Mouse (Mus musculus) large intestine, adult 2 months (tissue): ENCODE measurements around the gene Olfr1. TPM values are rescaled to one million over a fixed set of nuclear protein-coding genes. Genes with fewer than 3 reads are reported as not detected.

Experiments
- DNase-seq: peaks from one replicate; pipeline ENCODE4 v3.0.0-alpha.2; 2012; ENCODE audit warnings: low read depth, low spot score
- WGBS: fragments of 180-500 bp; shearing (Covaris S2); methylation state at CpG from one replicate; pipeline ENCODE4 v1.1.7; 2018; 5-methylcytosine and 5-hydroxymethylcytosine counted together
- polyA plus RNA-seq: library from polyadenylated mRNA; depleted of rRNA; stranded (reverse); fragments of >200 nt; gene quantifications from 2 replicates; pipeline ENCODE4 v1.2.3, GENCODE M21; 2012; rRNA removed

Olfr1 gene
- not detected in 2 replicates for polyA plus RNA-seq

DNA sequence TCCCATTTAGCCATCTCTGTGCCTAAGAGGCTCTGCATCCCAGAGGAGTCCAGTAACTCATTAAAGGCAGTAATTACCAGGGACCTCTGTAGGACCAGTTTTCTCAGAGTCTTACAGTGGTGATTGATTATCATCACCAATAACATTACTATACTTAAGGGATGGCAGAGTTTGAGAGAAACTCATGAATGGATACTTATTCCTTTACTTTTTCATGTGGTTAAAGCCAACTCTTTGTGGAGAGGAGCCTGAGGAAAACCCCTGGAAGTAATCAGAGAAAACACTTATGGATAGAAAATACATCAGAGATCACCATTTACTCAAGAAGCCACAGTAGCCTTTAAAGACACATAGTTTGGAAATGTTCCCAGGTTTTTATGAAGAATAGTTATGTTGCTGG, at the start of gene Olfr1:
TSS of gene Olfr1 (minus strand) at position 101 of the 400 bp plus-strand sequence.
- no peak for DNase-seq

DNA sequence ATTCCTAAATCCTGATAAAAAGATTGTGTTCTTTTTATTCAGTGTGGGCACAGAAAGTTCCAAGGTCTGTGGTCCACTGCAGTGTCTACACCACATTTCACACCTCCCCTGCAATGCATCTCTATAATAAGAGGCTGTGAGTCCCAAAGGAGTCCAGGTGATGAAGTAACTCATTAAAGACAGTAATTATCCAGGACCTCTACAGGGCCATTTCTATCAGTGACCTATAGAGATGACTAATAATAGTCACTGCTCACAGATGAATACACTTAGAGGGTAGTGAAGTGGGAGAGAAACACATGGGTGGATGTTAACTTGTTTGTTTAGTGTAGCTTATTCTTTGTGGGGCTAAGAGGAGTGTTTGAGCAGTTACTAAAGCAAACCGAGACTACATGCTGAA, 29.0 kb upstream of the Olfr1 start, which contains the start of gene Olfr378:
TSS of gene Olfr378 (minus strand) at position 101 of the 400 bp plus-strand sequence.
- DNase-seq = no peak
- 72% methylated on average over 1 of the region's 1 CpGs for WGBS

DNA sequence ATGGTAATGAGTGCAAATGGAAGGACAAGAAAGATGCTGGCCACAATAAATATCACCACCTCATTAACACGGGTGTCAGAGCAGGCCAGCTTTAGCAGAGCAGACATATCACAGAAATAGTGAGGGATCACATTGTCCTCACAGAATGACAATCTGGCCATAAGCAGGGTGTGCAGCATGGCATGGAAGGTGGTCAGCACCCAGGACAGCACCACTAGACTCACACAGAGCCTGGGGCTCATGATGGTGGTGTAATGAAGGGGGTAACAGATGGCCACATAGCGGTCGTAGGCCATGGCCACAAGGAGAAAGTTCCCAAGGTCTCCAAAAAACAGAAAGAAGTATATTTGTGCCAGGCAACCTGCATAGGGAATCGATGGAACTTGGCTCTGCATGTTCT, 4.0 kb downstream of the Olfr1 start:
- no peak for DNase-seq
- WGBS = 71% methylated on average over 4 of the region's 4 CpGs

DNA sequence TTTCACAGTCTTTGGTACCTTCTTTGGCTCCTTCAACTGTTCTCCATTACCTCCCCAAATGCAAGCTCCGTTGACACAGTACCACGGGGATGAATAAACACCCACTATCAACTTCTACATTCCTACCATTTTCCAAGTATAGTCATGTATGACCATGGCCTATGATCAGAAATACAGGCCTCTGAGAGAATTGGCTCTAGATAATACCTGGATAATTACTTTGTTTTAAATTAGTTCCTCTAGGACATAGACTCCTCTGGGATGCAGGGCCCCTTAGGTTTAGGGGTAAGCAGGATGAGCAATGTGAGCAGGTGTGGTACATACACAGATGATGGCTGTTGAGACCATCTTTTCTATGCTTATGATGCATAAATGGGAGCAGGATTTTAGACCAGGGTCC, 28.5 kb downstream of the Olfr1 start, which contains the start of gene Olfr376:
TSS of gene Olfr376 (plus strand) at position 301 of the 400 bp plus-strand sequence.
- 79% methylated on average over 2 of the region's 2 CpGs for WGBS
- no peak for DNase-seq

DNA sequence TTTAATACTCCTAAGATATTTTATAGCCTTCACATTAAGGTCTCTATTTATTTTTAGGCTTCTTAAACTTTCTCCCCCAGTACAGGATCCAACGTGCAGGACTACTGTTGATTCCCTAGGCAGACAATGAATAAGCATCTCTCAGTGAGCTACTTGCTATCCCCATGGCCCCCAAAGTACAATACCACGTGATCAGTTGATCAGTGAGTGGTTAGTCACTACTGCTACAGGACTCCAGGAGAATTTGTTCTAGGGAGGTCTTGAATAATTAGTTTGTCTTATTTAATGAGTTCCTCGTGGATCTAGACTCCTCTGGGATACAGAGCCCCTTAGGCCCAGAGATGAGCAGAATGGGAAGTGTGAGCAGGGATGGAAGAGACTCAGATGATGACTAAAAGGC, 48.9 kb downstream of the Olfr1 start, which contains the start of gene Olfr20:
TSS of gene Olfr20 (plus strand) at position 301 of the 400 bp plus-strand sequence.
- no peak for DNase-seq
- 34% methylated on average over 3 of the region's 3 CpGs for WGBS

Other genes with a start within 250 kb of the Olfr1 start
- 0.43 and 0.44 TPM in 2 replicates for gene P2rx5, start 239.2 kb downstream of the Olfr1 start, polyA plus RNA-seq
- gene Emc6, start 222.6 kb downstream of the Olfr1 start, polyA plus RNA-seq = 37.8 and 40.2 TPM in 2 replicates
- 221 and 232 TPM in 2 replicates for gene Tax1bp3, start 222.5 kb downstream of the Olfr1 start, polyA plus RNA-seq
- gene Ctns, start 200.6 kb downstream of the Olfr1 start, polyA plus RNA-seq = 14.2 and 19.4 TPM in 2 replicates
- 10.4 and 18.9 TPM in 2 replicates for gene Shpk, start 200.2 kb downstream of the Olfr1 start, polyA plus RNA-seq
- gene Trpv1, start 165.3 kb downstream of the Olfr1 start, polyA plus RNA-seq = 0.18 and 0.21 TPM in 2 replicates
- 0.45 and 1.8 TPM in 2 replicates for gene Trpv3, start 132.2 kb downstream of the Olfr1 start, polyA plus RNA-seq
- 25.3 and 42.6 TPM in 2 replicates for gene Aspa, start 70.0 kb downstream of the Olfr1 start, polyA plus RNA-seq
- 0.02 TPM in 1 of 2 replicates, not detected in the other for gene Gm49340, start 69.9 kb downstream of the Olfr1 start, polyA plus RNA-seq
- gene Spata22, start 69.9 kb downstream of the Olfr1 start, polyA plus RNA-seq = 0.25 TPM in 1 of 2 replicates, not detected in the other
- gene Olfr20, start 48.8 kb downstream of the Olfr1 start, polyA plus RNA-seq = 0.07 TPM in 1 of 2 replicates, not detected in the other
- gene Olfr376, start 28.4 kb downstream of the Olfr1 start, polyA plus RNA-seq = not detected in 2 replicates
- not detected in 2 replicates for gene Olfr378, start 28.9 kb upstream of the Olfr1 start, polyA plus RNA-seq
- not detected in 2 replicates for gene Olfr380, start 57.9 kb upstream of the Olfr1 start, polyA plus RNA-seq
- gene Olfr381, start 92.0 kb upstream of the Olfr1 start, polyA plus RNA-seq = not detected in 2 replicates
- not detected in 2 replicates for gene Olfr382, start 117.6 kb upstream of the Olfr1 start, polyA plus RNA-seq
- not detected in 2 replicates for gene Olfr385, start 193.4 kb upstream of the Olfr1 start, polyA plus RNA-seq
- gene Olfr384, start 199.0 kb upstream of the Olfr1 start, polyA plus RNA-seq = not detected in 2 replicates